Mouse (Mus musculus) stomach, postnatal 0 days (tissue): ENCODE results near the gene Txk. TPM values are rescaled to one million over a fixed set of nuclear protein-coding genes. Genes with fewer than 3 reads are reported as not detected.
A peak's percentile ranks its signal among the peaks of the same experiment; 100 is the strongest.

ENCODE experiments used
- ATAC-seq: fragments of 200-750 bp; cut with Nextera tagmentation; 2 replicates; pipeline ENCODE4 v1.8.0; 2017; ENCODE audit not compliant: low FRiP score, low TSS enrichment
- DNase-seq: peaks from one replicate; pipeline ENCODE4 v3.0.0-alpha.2; 2016; ENCODE audit warnings: low spot score
- H3K27ac ChIP-seq: fragments of 300-500 bp; sonication (generic); replicated peaks from 2 replicates; pipeline ENCODE4 v1.5.1; 2014; ENCODE audit warnings: mild to moderate bottlenecking, control low read depth
- H3K27me3 ChIP-seq: fragments of 300-500 bp; sonication (generic); 2 replicates; pipeline ENCODE4 v1.6.1; 2014; ENCODE audit warnings: low read length; ENCODE audit not compliant: control insufficient read depth, insufficient read depth
- H3K36me3 ChIP-seq: fragments of 300-500 bp; sonication (generic); 2 replicates; pipeline ENCODE4 v1.6.1; 2014; ENCODE audit warnings: low read length, mixed read lengths; ENCODE audit not compliant: control insufficient read depth, insufficient read depth
- H3K4me1 ChIP-seq: fragments of 300-500 bp; sonication (generic); replicated peaks from 2 replicates; pipeline ENCODE4 v1.6.1; 2014; ENCODE audit warnings: antibody characterized with exemption; ENCODE audit not compliant: control insufficient read depth, insufficient read depth
- H3K4me2 ChIP-seq: fragments of 300-500 bp; sonication (generic); replicated peaks from 2 replicates; pipeline ENCODE4 v1.6.1; 2014; ENCODE audit warnings: low read depth, mild to moderate bottlenecking, control low read depth, moderate library complexity
- H3K4me3 ChIP-seq: fragments of 300-500 bp; sonication (generic); 2 replicates; pipeline ENCODE4 v1.5.1; 2014; ENCODE audit warnings: low read depth, low read length, control low read depth
- H3K9ac ChIP-seq: fragments of 300-500 bp; sonication (generic); 2 replicates; pipeline ENCODE4 v1.6.1; 2014; ENCODE audit warnings: mild to moderate bottlenecking, low read length, control low read depth, mixed read lengths
- H3K9me3 ChIP-seq: fragments of 300-500 bp; sonication (generic); 2 replicates; pipeline ENCODE4 v1.6.1; 2016; ENCODE audit warnings: low read length; ENCODE audit not compliant: control insufficient read depth
- CTCF ChIP-seq: IDR thresholded peaks from 2 replicates; pipeline ENCODE4 v1.5.1; 2016; ENCODE audit warnings: antibody characterized with exemption, low read depth, mild to moderate bottlenecking, moderate library complexity
- EP300 ChIP-seq: optimal IDR thresholded peaks from 2 replicates; pipeline ENCODE3; 2016; ENCODE audit warnings: antibody characterized with exemption
- WGBS: fragments of 180-500 bp; shearing (Covaris S2); extraction: QIAGEN DNeasy Blood & Tissue Kit; methylation state at CpG from one replicate; pipeline ENCODE4 v1.1.7; 2014; 5-methylcytosine and 5-hydroxymethylcytosine counted together
- polyA plus RNA-seq: library from polyadenylated mRNA; unstranded; fragments of >200 nt; fragmentation: Nextera tagmentation; extraction: Ambion mirVana; gene quantifications from 2 replicates; pipeline ENCODE4 v1.2.1, GENCODE M21; 2015

Gene Txk
- polyA plus RNA-seq, 1 experiment from 2014 or later: 0.16 TPM

GRCm38 (mm10) chr5:72699500-72699818 lies 53.1 kb downstream of the Txk start:
- ATAC-seq (no peak), DNase-seq (no peak)
- no peaks in the 10 kb centered on the region for H3K36me3 ChIP-seq
- no peak for TF ChIP-seq EP300
- TF ChIP-seq CTCF: no peak
- H3K4me3 ChIP-seq: no peak overlapping the region
- H3K9me3 ChIP-seq: no peaks in the 10 kb centered on the region; the same call in 1 of the 2 replicates
- H3K4me1 ChIP-seq: 0 out of 2 replicates have a peak, but pooled peaks cover 2% of the 10 kb centered on the region
- H3K27me3 ChIP-seq: no peaks in the 10 kb centered on the region
- H3K27ac ChIP-seq: no peak overlapping the region
- 10% methylated on average over 2 of the region's 2 CpGs for WGBS
- no peak overlapping the region for H3K9ac ChIP-seq
- H3K4me2 ChIP-seq: no peak overlapping the region

GRCm38 (mm10) chr5:72698818-72699499 lies 53.6 kb downstream of the Txk start:
- ATAC-seq (no peak), DNase-seq (no peak)
- no peaks in the 10 kb centered on the region for H3K27me3 ChIP-seq
- H3K4me2 ChIP-seq: no peak overlapping the region
- no peak overlapping the region for H3K27ac ChIP-seq
- 48% methylated on average over 7 of the region's 7 CpGs for WGBS
- no peak overlapping the region for H3K9ac ChIP-seq
- H3K36me3 ChIP-seq: no peaks in the 10 kb centered on the region
- H3K9me3 ChIP-seq: no peaks in the 10 kb centered on the region
- TF ChIP-seq EP300: no peak
- TF ChIP-seq CTCF: no peak
- no peak overlapping the region for H3K4me3 ChIP-seq
- H3K4me1 ChIP-seq: 0 out of 2 replicates have a peak, but pooled peaks cover 2% of the 10 kb centered on the region

- Histone ChIP-seq H3K9me3 (no peaks in the 10 kb centered on the region), H3K4me3 (no peak overlapping the region), H3K27ac (no peak overlapping the region), H3K9ac (no peak overlapping the region), H3K27me3 (no peaks in the 10 kb centered on the region), H3K4me1 (0 out of 2 replicates have a peak, but pooled peaks cover 2% of the 10 kb centered on the region), H3K36me3 (no peaks in the 10 kb centered on the region), H3K4me2 (no peak overlapping the region)
- ATAC-seq (no peak), DNase-seq (no peak)
- TF ChIP-seq CTCF (no peak), EP300 (no peak)
- WGBS: 34% methylated on average over 3 of the region's 3 CpGs
Observed at GRCm38 (mm10) chr5:72698343-72698742, 54.2 kb downstream of the Txk start.

- Histone ChIP-seq H3K9ac (no peak overlapping the region), H3K4me2 (no peak overlapping the region), H3K4me3 (no peak overlapping the region), H3K36me3 (no peaks in the 10 kb centered on the region), H3K27ac (no peak overlapping the region), H3K4me1 (0 out of 2 replicates have a peak, but pooled peaks cover 2% of the 10 kb centered on the region), H3K9me3 (no peaks in the 10 kb centered on the region), H3K27me3 (no peaks in the 10 kb centered on the region)
- WGBS: 55% methylated on average over 13 of the region's 13 CpGs
- DNase-seq (no peak), ATAC-seq (no peak)
- TF ChIP-seq EP300 (no peak), CTCF (no peak)
Observed at GRCm38 (mm10) chr5:72696491-72696890, 56.1 kb downstream of the Txk start.

- WGBS: 46% methylated on average over 2 of the region's 2 CpGs
- Histone ChIP-seq H3K4me3 (no peak overlapping the region), H3K27ac (no peak overlapping the region), H3K4me1 (0 out of 2 replicates have a peak, but pooled peaks cover 2% of the 10 kb centered on the region), H3K4me2 (no peak overlapping the region), H3K9me3 (no peaks in the 10 kb centered on the region), H3K27me3 (no peaks in the 10 kb centered on the region), H3K36me3 (no peaks in the 10 kb centered on the region), H3K9ac (no peak overlapping the region)
- ATAC-seq (peak; percentile 85), DNase-seq (peak; percentile 35)
- TF ChIP-seq EP300 (no peak), CTCF (no peak)
Observed at GRCm38 (mm10) chr5:72694684-72695083, 57.9 kb downstream of the Txk start.

GRCm38 (mm10) chr5:72690516-72690915 lies 62.1 kb downstream of the Txk start:
- DNase-seq (no peak), ATAC-seq (no peak)
- Histone ChIP-seq H3K4me2 (no peak overlapping the region), H3K36me3 (no peaks in the 10 kb centered on the region), H3K27me3 (no peaks in the 10 kb centered on the region), H3K4me3 (no peak overlapping the region), H3K9me3 (no peaks in the 10 kb centered on the region), H3K9ac (no peak overlapping the region), H3K4me1 (no peaks in the 10 kb centered on the region), H3K27ac (no peak overlapping the region)
- WGBS: 91% methylated on average over 5 of the region's 5 CpGs
- TF ChIP-seq CTCF (no peak), EP300 (no peak)
